Mouse (Mus musculus): Measurements from ENCODE around the gene Rps15a. TPM values are rescaled to one million over a fixed set of nuclear protein-coding genes. Genes with fewer than 3 reads are reported as not detected.

Rps15a gene
- polyA plus RNA-seq, 1 experiment = 2,212 TPM

DNA sequence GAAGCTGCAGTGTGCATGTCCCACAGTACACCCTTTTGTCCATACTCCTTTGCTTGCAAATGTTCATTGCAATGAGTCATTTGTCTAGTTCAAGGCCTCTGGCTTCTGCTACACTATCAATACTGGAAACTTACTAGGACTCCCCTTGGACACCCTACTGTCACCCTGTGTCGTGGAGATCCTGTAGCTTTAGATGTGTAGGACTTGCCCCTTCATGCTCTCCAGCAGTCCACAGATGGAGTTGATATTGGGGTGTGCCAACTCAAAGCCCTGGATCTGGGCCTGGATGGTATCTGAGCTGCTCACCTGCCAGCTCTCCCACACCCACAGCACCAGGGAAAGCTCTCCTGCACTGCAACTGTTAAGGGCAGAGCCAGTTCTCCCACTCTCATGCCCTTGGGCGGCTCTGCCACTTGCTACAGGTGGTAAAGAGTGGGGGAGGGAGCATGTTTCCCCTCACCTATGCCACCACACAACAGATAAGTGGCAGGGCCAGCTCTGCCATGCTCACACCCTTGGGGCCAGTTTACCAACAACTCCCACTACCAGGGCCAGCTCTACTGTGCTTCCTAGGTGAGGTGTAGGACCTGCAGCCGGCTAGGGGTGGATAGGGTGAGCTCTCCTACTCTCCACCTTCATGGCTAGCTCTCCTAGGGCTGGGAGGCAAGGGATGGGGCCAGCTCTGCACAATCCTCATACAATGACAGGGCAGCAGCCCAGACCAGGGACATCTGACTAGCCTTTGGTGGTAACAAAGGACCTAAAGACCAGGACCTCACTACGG lies 13.1 kb downstream of the Rps15a start:
- TF ChIP-seq MYOD1 (IDR thresholded peaks at IDR 0.05; ENCODE audit: control insufficient read depth, insufficient read length, low read depth) (no peak), FOSL1 (IDR thresholded peaks at IDR 0.05; ENCODE audit: insufficient read depth, low read length, poor library complexity, severe bottlenecking) (no peak), MAX (IDR thresholded peaks at IDR 0.05) (no peak), CTCF (IDR thresholded peaks at IDR 0.05; ENCODE audit: control insufficient read depth, insufficient read depth, insufficient read length) (no peak), CEBPB (IDR thresholded peaks at IDR 0.05; ENCODE audit: low read depth) (no peak), MYOG (IDR thresholded peaks at IDR 0.05; ENCODE audit: control insufficient read depth, extremely low read depth, insufficient read length) (no peak), USF1 (IDR thresholded peaks at IDR 0.05; ENCODE audit: low read depth) (no peak)

DNA sequence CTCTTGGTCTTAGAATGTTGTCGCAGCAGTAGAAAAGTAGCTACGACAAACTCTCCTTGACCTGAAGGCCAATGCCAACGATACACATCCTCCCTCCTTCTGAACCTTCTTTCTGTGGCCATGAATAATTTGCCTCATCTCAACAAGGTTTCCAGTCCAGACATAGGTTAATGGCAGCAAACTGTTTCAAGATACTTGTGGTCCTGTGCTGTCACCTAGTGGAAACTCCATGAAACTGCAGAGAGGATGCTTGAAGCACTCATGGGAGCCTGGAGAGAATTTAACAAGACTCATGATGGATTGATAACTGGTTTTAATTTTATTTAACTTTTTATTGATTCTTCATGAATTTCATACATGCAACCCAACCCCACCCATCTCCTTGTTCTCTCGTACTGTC lies 13.8 kb downstream of the Rps15a start:
- Histone ChIP-seq H3K79me3 (ENCODE audit: low read depth) (no peaks in the 10 kb centered on the region), H3K36me3 (ENCODE audit: control insufficient read depth, insufficient read depth) (peaks cover 27% of the 10 kb centered on the region), H3ac (ENCODE audit: control insufficient read depth, insufficient read length, low read depth) (no peak overlapping the region), H3K27me3 (ENCODE audit: control insufficient read depth, insufficient read depth, insufficient read length) (no peaks in the 10 kb centered on the region), H3K4me3 (ENCODE audit: insufficient read depth, poor library complexity, severe bottlenecking) (no peak overlapping the region), H3K79me2 (ENCODE audit: control insufficient read depth, insufficient read depth) (no peaks in the 10 kb centered on the region)
- TF ChIP-seq CTCF (IDR thresholded peaks at IDR 0.05; ENCODE audit: control insufficient read depth, insufficient read depth, insufficient read length) (peak; percentile 7), USF1 (IDR thresholded peaks at IDR 0.05; ENCODE audit: low read depth) (no peak)

More for the DNA sequence above, 13.1 kb downstream of the Rps15a start:
- H3ac ChIP-seq (ENCODE audit: control insufficient read depth, insufficient read length, low read depth) = no peak overlapping the region
- H3K79me2 ChIP-seq (ENCODE audit: control insufficient read depth, insufficient read depth) = peaks cover 1% of the 10 kb centered on the region
- no peaks in the 10 kb centered on the region for H3K27me3 ChIP-seq (ENCODE audit: control insufficient read depth, insufficient read depth, insufficient read length)
- peaks cover 33% of the 10 kb centered on the region for H3K36me3 ChIP-seq (ENCODE audit: control insufficient read depth, insufficient read depth)
- H3K79me3 ChIP-seq (ENCODE audit: low read depth) = peaks cover 1% of the 10 kb centered on the region
- H3K4me3 ChIP-seq (ENCODE audit: insufficient read depth, poor library complexity, severe bottlenecking) = no peak overlapping the region

DNA sequence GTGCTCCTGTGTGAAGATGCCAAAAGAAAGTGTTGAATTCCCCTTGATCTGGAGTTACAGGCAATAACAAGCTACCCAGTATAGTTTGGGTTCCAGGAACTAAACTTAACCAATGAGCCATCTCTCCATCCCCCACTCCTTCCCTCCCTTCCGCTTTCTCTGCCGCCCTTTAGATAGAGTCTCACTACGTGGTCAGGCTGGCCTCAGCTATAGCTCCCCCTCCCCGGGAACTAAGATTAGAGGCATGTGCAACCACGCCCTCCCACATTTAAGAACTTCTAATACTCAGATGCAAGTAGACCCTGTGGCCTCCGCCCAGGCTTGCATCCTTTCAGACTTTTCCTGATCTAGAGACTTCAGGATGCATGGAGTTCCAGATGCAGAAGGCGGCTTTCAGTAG lies 18.4 kb downstream of the Rps15a start:
- Histone ChIP-seq H3ac (ENCODE audit: control insufficient read depth, insufficient read length, low read depth) (no peak overlapping the region), H3K36me3 (ENCODE audit: control insufficient read depth, insufficient read depth) (no peaks in the 10 kb centered on the region), H3K79me3 (ENCODE audit: low read depth) (no peaks in the 10 kb centered on the region), H3K27me3 (ENCODE audit: control insufficient read depth, insufficient read depth, insufficient read length) (peaks cover 3% of the 10 kb centered on the region), H3K4me3 (ENCODE audit: insufficient read depth, poor library complexity, severe bottlenecking) (no peak overlapping the region), H3K79me2 (ENCODE audit: control insufficient read depth, insufficient read depth) (no peaks in the 10 kb centered on the region)
- no peak for TF ChIP-seq MYOG (IDR thresholded peaks at IDR 0.05; ENCODE audit: control insufficient read depth, extremely low read depth, insufficient read length)
- TF ChIP-seq FOSL1 (IDR thresholded peaks at IDR 0.05; ENCODE audit: insufficient read depth, low read length, poor library complexity, severe bottlenecking) = no peak
- no peak for TF ChIP-seq USF1 (IDR thresholded peaks at IDR 0.05; ENCODE audit: low read depth)
- TF ChIP-seq MYOD1 (IDR thresholded peaks at IDR 0.05; ENCODE audit: control insufficient read depth, insufficient read length, low read depth) = no peak
- TF ChIP-seq CEBPB (IDR thresholded peaks at IDR 0.05; ENCODE audit: low read depth) = no peak
- TF ChIP-seq CTCF (IDR thresholded peaks at IDR 0.05; ENCODE audit: control insufficient read depth, insufficient read depth, insufficient read length) = no peak
- TF ChIP-seq MAX (IDR thresholded peaks at IDR 0.05) = no peak

DNA sequence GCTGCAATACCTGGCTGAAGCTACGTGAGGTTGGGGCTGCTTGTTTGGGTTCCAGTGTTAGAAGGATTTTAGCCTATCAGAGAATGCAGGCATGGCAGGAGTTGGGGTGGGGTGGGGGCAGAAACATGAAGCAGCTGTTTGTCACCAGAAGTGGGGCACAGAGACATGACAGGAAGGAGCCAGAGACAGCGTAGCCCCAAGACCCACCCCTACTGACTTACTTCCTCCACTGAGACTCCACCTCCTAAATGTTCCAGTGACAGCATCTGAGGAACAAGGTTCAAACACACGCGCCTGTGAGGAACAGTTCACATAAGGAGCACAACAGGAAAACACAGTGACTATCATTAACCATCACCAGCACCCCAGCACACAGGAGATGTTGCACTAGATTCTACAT lies 36.0 kb downstream of the Rps15a start:
- H3K79me3 ChIP-seq (ENCODE audit: low read depth) = no peaks in the 10 kb centered on the region
- H3ac ChIP-seq (ENCODE audit: control insufficient read depth, insufficient read length, low read depth) = no peak overlapping the region
- no peaks in the 10 kb centered on the region for H3K79me2 ChIP-seq (ENCODE audit: control insufficient read depth, insufficient read depth)
- H3K4me3 ChIP-seq (ENCODE audit: insufficient read depth, poor library complexity, severe bottlenecking) = no peak overlapping the region
- TF ChIP-seq CEBPB (IDR thresholded peaks at IDR 0.05; ENCODE audit: low read depth) (no peak), FOSL1 (IDR thresholded peaks at IDR 0.05; ENCODE audit: insufficient read depth, low read length, poor library complexity, severe bottlenecking) (no peak), USF1 (IDR thresholded peaks at IDR 0.05; ENCODE audit: low read depth) (no peak), MAX (IDR thresholded peaks at IDR 0.05) (no peak), MYOD1 (IDR thresholded peaks at IDR 0.05; ENCODE audit: control insufficient read depth, insufficient read length, low read depth) (no peak), CTCF (IDR thresholded peaks at IDR 0.05; ENCODE audit: control insufficient read depth, insufficient read depth, insufficient read length) (no peak), MYOG (IDR thresholded peaks at IDR 0.05; ENCODE audit: control insufficient read depth, extremely low read depth, insufficient read length) (no peak)
- no peaks in the 10 kb centered on the region for H3K36me3 ChIP-seq (ENCODE audit: control insufficient read depth, insufficient read depth)
- H3K27me3 ChIP-seq (ENCODE audit: control insufficient read depth, insufficient read depth, insufficient read length) = no peaks in the 10 kb centered on the region

DNA sequence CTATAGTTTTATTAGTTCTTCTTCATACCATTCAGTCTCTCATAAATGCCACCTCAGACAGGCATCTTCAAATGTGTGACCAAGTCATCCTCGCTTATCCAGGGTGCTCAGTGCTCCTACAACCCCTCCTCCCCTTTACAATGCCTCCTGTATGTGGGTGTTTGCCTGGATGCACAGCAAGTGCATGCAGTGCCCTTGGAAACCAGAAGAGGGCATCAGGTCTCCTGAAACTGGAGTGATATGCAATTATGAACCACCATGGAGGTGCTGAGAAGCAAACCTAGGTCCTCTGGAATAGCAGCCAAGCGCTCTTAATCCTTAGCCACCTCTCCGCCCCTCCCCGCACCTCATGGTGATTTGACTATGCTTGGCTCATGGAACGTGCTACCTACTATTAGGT lies 36.9 kb downstream of the Rps15a start:
- TF ChIP-seq MYOG (IDR thresholded peaks at IDR 0.05; ENCODE audit: control insufficient read depth, extremely low read depth, insufficient read length) (no peak), MAX (IDR thresholded peaks at IDR 0.05) (no peak), FOSL1 (IDR thresholded peaks at IDR 0.05; ENCODE audit: insufficient read depth, low read length, poor library complexity, severe bottlenecking) (no peak), CTCF (IDR thresholded peaks at IDR 0.05; ENCODE audit: control insufficient read depth, insufficient read depth, insufficient read length) (no peak), MYOD1 (IDR thresholded peaks at IDR 0.05; ENCODE audit: control insufficient read depth, insufficient read length, low read depth) (no peak), CEBPB (IDR thresholded peaks at IDR 0.05; ENCODE audit: low read depth) (no peak), USF1 (IDR thresholded peaks at IDR 0.05; ENCODE audit: low read depth) (no peak)
- Histone ChIP-seq H3ac (ENCODE audit: control insufficient read depth, insufficient read length, low read depth) (no peak overlapping the region), H3K4me3 (ENCODE audit: insufficient read depth, poor library complexity, severe bottlenecking) (no peak overlapping the region), H3K79me2 (ENCODE audit: control insufficient read depth, insufficient read depth) (no peaks in the 10 kb centered on the region), H3K36me3 (ENCODE audit: control insufficient read depth, insufficient read depth) (no peaks in the 10 kb centered on the region), H3K27me3 (ENCODE audit: control insufficient read depth, insufficient read depth, insufficient read length) (no peaks in the 10 kb centered on the region), H3K79me3 (ENCODE audit: low read depth) (no peaks in the 10 kb centered on the region)

DNA sequence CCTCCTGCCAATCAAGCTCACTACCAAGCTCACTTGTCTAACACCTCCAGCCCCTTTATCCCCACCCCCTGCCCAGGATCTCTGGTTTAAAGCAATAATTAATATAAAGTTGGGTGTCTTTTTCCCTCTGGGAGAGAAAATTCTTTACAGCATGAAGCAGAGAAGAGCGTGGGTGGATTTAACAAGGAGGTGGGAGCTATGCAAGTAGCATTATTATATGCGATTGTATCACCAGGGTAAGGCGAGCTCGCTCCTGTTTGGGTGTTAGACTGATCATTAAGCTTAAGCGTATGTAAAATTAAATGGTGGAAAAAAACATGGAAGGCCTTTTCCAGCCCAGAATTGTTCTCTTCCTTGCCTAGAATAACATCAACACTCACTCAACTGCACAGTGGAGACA lies 48.7 kb downstream of the Rps15a start:
- TF ChIP-seq MYOG (IDR thresholded peaks at IDR 0.05; ENCODE audit: control insufficient read depth, extremely low read depth, insufficient read length) = no peak
- TF ChIP-seq CEBPB (IDR thresholded peaks at IDR 0.05; ENCODE audit: low read depth) = no peak
- TF ChIP-seq USF1 (IDR thresholded peaks at IDR 0.05; ENCODE audit: low read depth) = no peak
- TF ChIP-seq CTCF (IDR thresholded peaks at IDR 0.05; ENCODE audit: control insufficient read depth, insufficient read depth, insufficient read length) = no peak
- TF ChIP-seq FOSL1 (IDR thresholded peaks at IDR 0.05; ENCODE audit: insufficient read depth, low read length, poor library complexity, severe bottlenecking) = no peak
- no peaks in the 10 kb centered on the region for H3K36me3 ChIP-seq (ENCODE audit: control insufficient read depth, insufficient read depth)
- no peaks in the 10 kb centered on the region for H3K79me2 ChIP-seq (ENCODE audit: control insufficient read depth, insufficient read depth)
- no peaks in the 10 kb centered on the region for H3K27me3 ChIP-seq (ENCODE audit: control insufficient read depth, insufficient read depth, insufficient read length)
- no peak overlapping the region for H3K4me3 ChIP-seq (ENCODE audit: insufficient read depth, poor library complexity, severe bottlenecking)
- no peaks in the 10 kb centered on the region for H3K79me3 ChIP-seq (ENCODE audit: low read depth)
- H3ac ChIP-seq (ENCODE audit: control insufficient read depth, insufficient read length, low read depth) = no peak overlapping the region

Data from C2C12 (cell line).